10 mouse cellular contexts compared by ENCODE assay signal in genomic region chr8:106972538-106973264, GRCm38 (mm10). TPM values are rescaled to one million over a fixed set of nuclear protein-coding genes. Genes with fewer than 3 reads are reported as not detected.
DNase-seq lines count a peak whose midpoint lies in the region; ATAC-seq lines count a peak whose summit lies in the region.
"Had no signal": no experiment of that assay in that cellular context is flagged by ENCODE, and none has a peak within 500 bp of the region (broad histone marks: within the 10 kb centered on the region; RNA-seq: fewer than 3 reads in every experiment).

No protein-coding gene starts in this region.

- H3K4me3 ChIP-seq in heart, embryonic 16.5 days (ENCODE audit: low read length): no peak overlapping the region
- H3K4me3 ChIP-seq in forebrain, embryonic 13.5 days: no peak overlapping the region
- H3K4me3 ChIP-seq: embryonic facial prominence, embryonic 15.5 days had no signal

- peak; percentile 39 to 51 for DNase-seq in heart, adult 18-20 months
- no peak for DNase-seq in heart, postnatal 25 days (ENCODE audit: low spot score)
- DNase-seq in 3T3-L1 (ENCODE audit: low read depth, low spot score) (peak; percentile 92), NIH3T3 (ENCODE audit: low read depth) (peak; percentile 71), MN1 (ENCODE audit: low spot score) (no peak)
- no peak for DNase-seq in urinary bladder, postnatal 25 days (ENCODE audit: low spot score)

- peaks cover 6% of the 10 kb centered on the region for H3K4me1 ChIP-seq in heart, embryonic 16.5 days (ENCODE audit: control insufficient read depth, insufficient read depth, low read length)
- H3K4me1 ChIP-seq in forebrain, embryonic 13.5 days: no peaks in the 10 kb centered on the region

- intact Hi-C loops in heart, postnatal 25 days (cut with DNase I): loop anchor here (5.0 kb wide), 1 partner anchor 35 kb away; the partner anchor contains the start of gene Sntb2

- no peak for ATAC-seq in heart, embryonic 16.5 days (replicated peaks; ENCODE audit: extremely low read depth, insufficient read depth, low FRiP score)
- ATAC-seq in forebrain, embryonic 13.5 days: no peak
- ATAC-seq: hindbrain, postnatal 0 days had no signal

- no peak overlapping the region for H3K9ac ChIP-seq in heart, embryonic 16.5 days (ENCODE audit: low read length)
- no peak overlapping the region for H3K9ac ChIP-seq in forebrain, embryonic 13.5 days
- H3K9ac ChIP-seq: embryonic facial prominence, embryonic 15.5 days had no signal

- H3K27ac ChIP-seq in heart, embryonic 16.5 days (ENCODE audit: low read length): peak overlapping the region; percentile 47
- H3K27ac ChIP-seq in forebrain, embryonic 13.5 days: no peak overlapping the region
- H3K27ac ChIP-seq: embryonic facial prominence, embryonic 15.5 days; hindbrain, postnatal 0 days had no signal

- WGBS in heart, embryonic 16.5 days: 60% methylated on average over 6 of the region's 6 CpGs
- WGBS in forebrain, embryonic 13.5 days: 90% methylated on average over 6 of the region's 6 CpGs

- no peaks in the 10 kb centered on the region for H3K9me3 ChIP-seq in heart, embryonic 16.5 days (replicated peaks; ENCODE audit: control insufficient read depth, low read length)
- H3K9me3 ChIP-seq in forebrain, embryonic 13.5 days (replicated peaks): no peaks in the 10 kb centered on the region
- H3K9me3 ChIP-seq: embryonic facial prominence, embryonic 15.5 days had no signal

- H3K36me3 ChIP-seq in heart, embryonic 16.5 days (ENCODE audit: control insufficient read depth, insufficient read depth): no peaks in the 10 kb centered on the region
- H3K36me3 ChIP-seq in forebrain, embryonic 13.5 days (ENCODE audit: poor library complexity, severe bottlenecking): no peaks in the 10 kb centered on the region
- H3K36me3 ChIP-seq: embryonic facial prominence, embryonic 15.5 days had no signal

- no peaks in the 10 kb centered on the region for H3K27me3 ChIP-seq in heart, embryonic 16.5 days (ENCODE audit: control insufficient read depth, insufficient read depth, low read length)
- H3K27me3 ChIP-seq in forebrain, embryonic 13.5 days: peaks cover 46% of the 10 kb centered on the region
- H3K27me3 ChIP-seq: embryonic facial prominence, embryonic 15.5 days had no signal

- no peak overlapping the region for H3K4me2 ChIP-seq in heart, embryonic 16.5 days (ENCODE audit: low read depth, low read length)
- no peak overlapping the region for H3K4me2 ChIP-seq in forebrain, embryonic 13.5 days
- H3K4me2 ChIP-seq: embryonic facial prominence, embryonic 15.5 days had no signal

RNA-seq across cellular contexts. Expression of gene Sntb2, which starts 37.2 kb away (rescaled TPM):
- total RNA-seq in heart, adult 18-20 months (2021): 1 to 10 TPM; 9.6 to 9.7 TPM
- total RNA-seq in heart, postnatal 25 days (2021): 10 to 100 TPM; 12.9 to 13.0 TPM
- polyA plus RNA-seq in heart, embryonic 16.5 days (2015; fragmentation: Nextera tagmentation; extraction: Ambion mirVana): 11.7 and 12.4 TPM in 2 replicates
- polyA plus RNA-seq in forebrain, embryonic 13.5 days (2015; fragmentation: Nextera tagmentation; extraction: Ambion mirVana): 3.6 and 4.1 TPM in 2 replicates

RNA-seq across cellular contexts. Expression of gene Vps4a, which starts 58.3 kb away (rescaled TPM):
- total RNA-seq in heart, adult 18-20 months (2021): 10 to 100 TPM; 58.7 to 60.0 TPM
- total RNA-seq in heart, postnatal 25 days (2021): 10 to 100 TPM; 62.3 to 67.0 TPM
- polyA plus RNA-seq in heart, embryonic 16.5 days (2015; fragmentation: Nextera tagmentation; extraction: Ambion mirVana): 57.2 and 57.8 TPM in 2 replicates
- 113 TPM in 2 replicates for polyA plus RNA-seq in forebrain, embryonic 13.5 days (2015; fragmentation: Nextera tagmentation; extraction: Ambion mirVana)

Comparison
In these comparisons a context has a peak if more than half of its experiments do, and no peak if none do; other contexts are left out.
1. DNase-seq: peak in heart, adult 18-20 months (2 of 2), 3T3-L1 (single experiment) and NIH3T3 (single experiment); none in heart, postnatal 25 days (single experiment), urinary bladder, postnatal 25 days (single experiment) and MN1 (single experiment).